Comparison of ENCODE assay signal across 29 mouse cellular contexts in genomic region chr1:165988536-165988935, GRCm38 (mm10). TPM values are rescaled to one million over a fixed set of nuclear protein-coding genes. Genes with fewer than 3 reads are reported as not detected.
A peak's percentile ranks its signal among the peaks of the same experiment; 100 is the strongest.
DNase-seq lines count a peak whose midpoint lies in the region; ATAC-seq and TF ChIP-seq lines count a peak whose summit lies in the region.
"Had no signal": no experiment of that assay in that cellular context is flagged by ENCODE, and none has a peak within 500 bp of the region (broad histone marks: within the 10 kb centered on the region; RNA-seq: fewer than 3 reads in every experiment).

No protein-coding gene starts in this region.

- no peaks in the 10 kb centered on the region for H3K27me3 ChIP-seq in intestine, postnatal 0 days (replicated peaks; ENCODE audit: control insufficient read depth, insufficient read depth, low read length)
- no peaks in the 10 kb centered on the region for H3K27me3 ChIP-seq in intestine, embryonic 16.5 days (replicated peaks; ENCODE audit: control insufficient read depth, insufficient read depth, low read length)
- H3K27me3 ChIP-seq: CH12.LX; embryonic facial prominence, embryonic 15.5 days; heart, embryonic 12.5 days; heart, embryonic 15.5 days; Patski had no signal

- H3K4me1 ChIP-seq in intestine, postnatal 0 days (replicated peaks; ENCODE audit: control insufficient read depth, insufficient read depth, low read length) = 0 out of 2 replicates have a peak, but pooled peaks cover 2% of the 10 kb centered on the region
- peaks cover 4% of the 10 kb centered on the region; the same call in 1 of the 2 replicates for H3K4me1 ChIP-seq in intestine, embryonic 16.5 days (ENCODE audit: control insufficient read depth, insufficient read depth, low read length)
- H3K4me1 ChIP-seq: embryonic facial prominence, embryonic 15.5 days had no signal

- no peaks in the 10 kb centered on the region for H3K36me3 ChIP-seq in intestine, postnatal 0 days (ENCODE audit: control insufficient read depth, insufficient read depth)
- no peaks in the 10 kb centered on the region for H3K36me3 ChIP-seq in intestine, embryonic 16.5 days (ENCODE audit: control insufficient read depth, insufficient read depth, low read length)
- H3K36me3 ChIP-seq: embryonic facial prominence, embryonic 15.5 days; heart, embryonic 12.5 days; heart, embryonic 15.5 days had no signal

- H3K4me3 ChIP-seq in intestine, postnatal 0 days (ENCODE audit: low read depth, low read length) = no peak overlapping the region
- no peak overlapping the region for H3K4me3 ChIP-seq in intestine, embryonic 16.5 days (ENCODE audit: low read length)
- H3K4me3 ChIP-seq: embryonic facial prominence, embryonic 15.5 days; gastrocnemius, adult 2 months; heart, embryonic 12.5 days; heart, embryonic 15.5 days had no signal

- no peak overlapping the region for H3K9ac ChIP-seq in intestine, postnatal 0 days (ENCODE audit: low read depth, low read length)
- H3K9ac ChIP-seq in intestine, embryonic 16.5 days (ENCODE audit: low read depth, low read length) = no peak overlapping the region
- H3K9ac ChIP-seq: embryonic facial prominence, embryonic 15.5 days; forebrain, postnatal 0 days; heart, embryonic 12.5 days; heart, embryonic 15.5 days; hindbrain, embryonic 14.5 days had no signal

- DNase-seq in cerebellum, adult 11 months = peak; percentile 21
- no peak for DNase-seq in cerebellum, postnatal 4 days (ENCODE audit: low spot score in 2 of 2)
- DNase-seq in cerebellum, adult 9-11 months = peak; percentile 41
- DNase-seq in cerebellum, postnatal 36 days = no peak
- DNase-seq: adrenal gland, postnatal 10 days; adrenal gland, postnatal 36 days; B cell, adult 2 months; embryo, embryonic 11 days; forebrain, postnatal 0 days; gastrocnemius, adult 2 months; gastrocnemius, postnatal 14 days; heart, adult 18-20 months; heart, postnatal 10 days; heart, postnatal 36 days; kidney, adult 11 months; kidney, adult 9 months had no signal

- WGBS in intestine, postnatal 0 days = 54% methylated on average over 2 of the region's 2 CpGs
- 67% methylated on average over 2 of the region's 2 CpGs for WGBS in intestine, embryonic 16.5 days

- H3K27ac ChIP-seq in intestine, postnatal 0 days (ENCODE audit: low read depth, low read length) = no peak overlapping the region
- no peak overlapping the region for H3K27ac ChIP-seq in intestine, embryonic 16.5 days (ENCODE audit: low read length)
- H3K27ac ChIP-seq: embryonic facial prominence, embryonic 15.5 days; gastrocnemius, adult 2 months; heart, embryonic 15.5 days; hindbrain, embryonic 14.5 days; hindbrain, postnatal 0 days had no signal

- no peak for TF ChIP-seq CTCF in intestine, postnatal 0 days (IDR thresholded peaks at IDR 0.05; ENCODE audit: low read depth)

- peak; percentile 28; the same call in 1 of the 2 replicates for ATAC-seq in intestine, postnatal 0 days
- ATAC-seq in intestine, embryonic 16.5 days = no peak
- ATAC-seq in megakaryocyte, adult 5-6 weeks (ENCODE audit: poor library complexity, severe bottlenecking) = peak; percentile 8; the same call in 1 of the 2 replicates
- ATAC-seq: forebrain, embryonic 14.5 days; forebrain, postnatal 0 days; hindbrain, postnatal 0 days; inflammation-experienced regulatory T-cells, adult 6 months; Patski had no signal

- no peaks in the 10 kb centered on the region for H3K9me3 ChIP-seq in intestine, postnatal 0 days (ENCODE audit: control insufficient read depth)
- H3K9me3 ChIP-seq in intestine, embryonic 16.5 days (ENCODE audit: control insufficient read depth, low read length) = no peaks in the 10 kb centered on the region
- H3K9me3 ChIP-seq: embryonic facial prominence, embryonic 15.5 days; G1E; heart, embryonic 12.5 days; heart, embryonic 15.5 days had no signal

- no peak overlapping the region for H3K4me2 ChIP-seq in intestine, postnatal 0 days (replicated peaks; ENCODE audit: low read depth)
- no peak overlapping the region for H3K4me2 ChIP-seq in intestine, embryonic 16.5 days (ENCODE audit: low read depth, low read length)
- H3K4me2 ChIP-seq: embryonic facial prominence, embryonic 15.5 days; heart, embryonic 12.5 days; heart, embryonic 15.5 days; hindbrain, embryonic 14.5 days had no signal

RNA-seq across cellular contexts. Expression of gene Pou2f1, which starts 13.9 kb away (rescaled TPM):
- 6.1 and 6.9 TPM in 2 replicates for polyA plus RNA-seq in intestine, postnatal 0 days (2015; fragmentation: Nextera tagmentation; extraction: Ambion mirVana)
- 8.3 and 8.4 TPM in 2 replicates for polyA plus RNA-seq in intestine, embryonic 16.5 days (2015; fragmentation: Nextera tagmentation; extraction: Ambion mirVana)
- 21.9 and 25.6 TPM in 2 replicates for total RNA-seq in megakaryocyte, adult 5-6 weeks (2015)
- total RNA-seq in megakaryocyte, adult 5-6 weeks (2017) = 12.9 and 18.1 TPM in 2 replicates

Comparison
In these comparisons a context has a peak if more than half of its experiments do, and no peak if none do; other contexts are left out.
1. DNase-seq: peak in cerebellum, adult 11 months (single experiment) and cerebellum, adult 9-11 months (single experiment); none in cerebellum, postnatal 4 days (0 of 2) and cerebellum, postnatal 36 days (0 of 2).